Mouse (Mus musculus): ENCODE data around the gene Ptpn6.

- TF ChIP-seq POLR2A (IDR thresholded peaks at IDR 0.05; ENCODE audit: borderline replicate concordance, extremely low read depth, insufficient read depth, insufficient read length, poor library complexity, severe bottlenecking) (no peak), CTCF (IDR thresholded peaks at IDR 0.05; ENCODE audit: borderline replicate concordance, extremely low read depth, insufficient read depth, insufficient read length) (peak; percentile 67)
These were observed 21.5 kb downstream of the Ptpn6 start for GRCm38 (mm10) chr6:124716864-124717490.
